Mouse (Mus musculus) embryo, embryonic 9.5 days (tissue): ENCODE measurements around the gene Znfx1.

Experiments used
- DNase-seq: peaks from one replicate; pipeline ENCODE4 v3.0.0-alpha.2; 2017; ENCODE audit errors: extremely low spot score

Znfx1 gene

DNA sequence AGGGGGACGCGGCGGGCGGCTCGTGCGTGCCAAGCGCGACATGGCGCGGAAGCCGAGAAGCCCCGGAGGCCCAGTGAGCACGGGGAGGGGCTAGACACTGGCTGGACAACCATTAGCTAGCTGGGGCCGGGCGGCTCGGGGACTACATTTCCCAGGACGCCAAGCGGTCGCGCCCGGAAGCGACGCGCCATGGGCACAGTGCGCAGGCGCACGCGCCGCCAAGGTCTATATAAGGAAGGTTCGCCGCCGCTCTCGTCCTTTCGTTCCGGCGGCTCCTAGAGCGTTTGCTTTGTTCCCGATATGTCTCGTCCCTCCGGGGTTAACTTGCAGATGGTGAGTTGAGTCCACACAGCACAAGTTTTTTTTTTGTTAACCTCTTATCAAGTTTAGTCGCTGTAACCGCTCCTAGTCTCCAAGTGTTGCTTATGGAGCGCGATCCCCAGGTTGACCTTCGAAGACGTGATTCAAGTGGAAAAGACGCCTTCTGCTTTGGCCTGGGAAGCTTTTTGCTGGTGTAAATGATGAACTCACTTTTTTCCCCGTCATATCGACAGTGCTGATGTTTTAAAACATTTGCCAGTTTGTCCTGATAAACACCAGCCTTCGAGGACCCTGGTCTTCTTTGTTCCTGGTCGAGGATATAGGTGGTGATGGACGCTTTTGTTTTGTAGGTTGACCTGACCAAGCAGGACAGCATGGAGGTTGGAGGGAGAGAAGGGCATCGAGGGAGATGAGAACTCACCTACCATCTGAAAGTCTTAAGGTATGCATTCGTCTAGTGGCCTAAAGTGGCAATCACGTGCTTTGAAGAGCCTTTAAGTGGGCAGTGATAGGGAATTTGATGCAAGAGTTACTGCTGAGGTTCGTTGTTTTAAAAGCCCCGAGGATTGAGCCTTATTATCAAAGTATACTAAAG is at the start of gene Znfx1:
Gene Znfx1, minus strand, starts transcription at position 51 of the 916 bp plus-strand sequence.
- DNase-seq: peak; percentile 98

DNA sequence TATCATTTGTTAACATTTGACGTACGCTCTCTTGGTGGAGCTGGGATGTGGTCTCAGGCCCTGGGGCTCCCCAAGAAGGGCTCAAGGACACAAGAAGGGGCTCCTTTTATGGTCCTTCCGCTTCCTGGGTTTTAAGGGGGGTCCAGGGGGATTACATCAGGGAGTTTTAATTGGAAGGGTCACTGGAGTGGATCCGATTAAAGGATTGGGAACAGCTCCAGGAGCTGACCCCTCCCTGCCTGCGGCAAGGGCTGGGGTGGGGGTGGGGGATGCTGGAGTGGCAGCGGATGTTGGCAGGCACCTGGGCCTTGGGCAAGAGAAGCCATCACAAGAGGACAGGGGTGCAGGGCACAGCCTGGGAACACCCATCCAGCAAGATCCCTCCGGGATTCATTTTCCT is 49.4 kb upstream of the Znfx1 start:
- DNase-seq: no peak

DNA sequence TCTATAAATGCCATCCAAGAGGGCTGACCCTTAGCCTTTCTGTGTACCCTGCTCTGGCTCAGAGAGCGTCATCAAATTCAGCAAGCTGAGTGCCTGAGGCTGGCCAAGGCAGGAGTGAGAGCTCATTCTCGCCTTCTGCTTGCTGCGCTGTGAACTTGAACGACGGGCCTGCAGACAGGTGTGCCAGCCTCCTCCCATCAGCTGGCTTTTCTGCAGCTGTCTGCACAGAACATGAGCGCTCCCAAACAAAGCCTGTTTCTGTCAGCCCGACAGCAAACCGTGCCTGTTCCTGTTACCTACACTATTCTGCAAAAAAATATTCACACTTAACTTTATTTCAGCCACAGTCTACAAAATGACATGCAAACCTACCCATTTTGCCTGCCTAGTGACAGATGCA is 46.7 kb upstream of the Znfx1 start:
- no peak for DNase-seq

DNA sequence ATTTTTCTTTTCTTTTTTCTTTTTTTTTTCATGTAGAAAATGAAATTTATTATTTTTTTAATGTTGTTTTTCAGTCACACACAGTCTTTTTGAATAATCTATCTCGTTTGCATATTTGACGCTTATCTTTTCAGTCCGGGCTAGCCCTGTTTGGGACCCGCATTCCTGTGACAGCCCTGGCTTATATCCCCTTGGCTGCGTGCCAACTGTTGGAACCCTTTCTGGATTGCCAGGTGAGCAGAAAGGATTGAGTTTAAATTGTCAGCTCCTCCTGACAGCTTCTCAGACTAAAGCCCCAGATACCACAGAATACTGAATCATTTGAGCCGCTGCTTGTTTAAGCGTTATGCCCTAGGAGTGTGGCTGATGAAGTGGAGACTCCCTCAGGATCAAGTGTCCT is 40.7 kb upstream of the Znfx1 start:
- no peak for DNase-seq

DNA sequence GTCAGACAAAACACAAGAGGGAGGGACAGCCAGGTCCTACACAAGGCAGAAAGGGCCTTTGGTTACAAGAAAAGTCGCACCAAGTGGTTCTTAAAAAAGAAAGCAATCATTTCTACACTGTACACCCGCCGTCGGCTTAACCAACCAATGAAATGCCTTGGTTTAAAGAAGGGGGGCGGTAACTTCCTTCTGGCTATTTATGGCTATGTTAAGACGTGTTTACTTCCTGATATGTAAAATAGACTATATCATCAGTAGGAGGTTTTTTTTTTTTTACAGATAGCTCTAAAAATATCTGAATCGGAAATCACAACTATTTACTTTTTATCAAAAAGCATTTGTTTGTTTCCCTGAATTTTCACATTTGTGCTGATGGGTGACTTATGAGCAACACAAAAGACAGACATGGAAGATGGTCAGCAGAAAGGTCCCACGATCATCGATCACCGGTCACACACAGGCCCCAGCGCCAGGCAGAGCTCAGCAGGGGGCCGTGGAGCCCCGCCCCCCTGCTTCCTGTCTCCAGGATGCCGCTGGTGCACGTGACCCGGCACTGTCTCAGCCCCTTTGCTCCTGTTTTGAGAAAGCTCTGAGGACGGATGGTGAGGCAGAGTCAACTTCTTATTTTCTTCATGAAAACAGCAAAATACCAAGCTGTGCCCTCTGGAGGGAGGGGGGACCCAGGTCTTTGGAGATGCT is 39.1 kb upstream of the Znfx1 start:
- DNase-seq: no peak

DNA sequence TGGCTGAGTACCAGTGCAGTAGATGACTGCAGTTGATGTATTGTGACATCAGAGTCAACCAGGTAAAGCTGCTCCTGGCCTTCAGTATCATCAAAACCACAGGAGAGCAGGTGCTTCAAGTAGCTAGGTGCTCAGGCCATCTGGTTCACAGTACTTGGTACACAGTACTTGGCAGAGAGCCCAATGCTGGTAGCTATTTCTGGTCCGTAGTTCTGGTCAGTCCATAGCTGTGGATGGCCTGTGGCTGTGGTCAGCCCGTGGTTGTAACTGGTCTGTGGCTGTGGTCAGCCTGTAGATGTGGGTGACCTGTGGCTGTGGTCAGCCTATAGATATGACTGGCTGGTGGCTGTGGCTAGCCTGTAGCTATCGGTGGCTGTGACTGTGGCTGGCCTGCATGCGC is 31.9 kb upstream of the Znfx1 start:
- DNase-seq: no peak

DNA sequence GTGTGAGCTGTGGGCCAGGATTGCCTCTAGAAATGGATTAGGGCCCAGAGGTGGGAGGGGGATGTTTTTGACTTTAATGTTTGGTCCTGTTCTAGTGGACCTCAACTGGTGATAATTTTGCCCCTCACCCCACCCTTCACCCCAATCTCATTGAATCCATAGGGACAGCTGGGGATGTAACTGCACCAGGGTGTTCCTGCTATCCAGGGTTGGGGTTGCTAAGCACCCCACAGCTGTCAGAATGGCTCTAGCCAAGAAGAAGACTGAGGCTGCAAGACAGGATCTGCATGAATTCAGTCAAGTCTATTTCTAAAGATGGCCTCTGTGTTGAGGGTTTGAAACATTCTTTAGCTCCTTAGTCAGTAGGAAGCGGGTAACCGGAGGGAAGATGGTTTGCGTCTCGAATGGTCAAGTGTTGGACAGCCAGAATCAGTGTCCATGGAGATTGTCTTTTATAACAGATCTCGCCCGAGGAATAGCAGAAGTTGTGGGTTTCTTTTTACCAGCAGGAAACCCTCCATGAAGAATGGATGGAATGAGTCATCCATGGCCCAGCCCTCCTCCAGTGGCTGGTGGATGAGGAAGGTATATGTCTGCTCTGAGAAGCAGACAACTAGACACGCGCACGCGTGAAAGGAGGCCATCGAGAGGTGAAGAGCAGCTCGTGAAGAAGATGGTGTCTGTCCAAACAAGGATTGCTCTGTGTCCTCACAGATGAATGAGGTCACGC is 30.5 kb upstream of the Znfx1 start:
- no peak for DNase-seq

DNA sequence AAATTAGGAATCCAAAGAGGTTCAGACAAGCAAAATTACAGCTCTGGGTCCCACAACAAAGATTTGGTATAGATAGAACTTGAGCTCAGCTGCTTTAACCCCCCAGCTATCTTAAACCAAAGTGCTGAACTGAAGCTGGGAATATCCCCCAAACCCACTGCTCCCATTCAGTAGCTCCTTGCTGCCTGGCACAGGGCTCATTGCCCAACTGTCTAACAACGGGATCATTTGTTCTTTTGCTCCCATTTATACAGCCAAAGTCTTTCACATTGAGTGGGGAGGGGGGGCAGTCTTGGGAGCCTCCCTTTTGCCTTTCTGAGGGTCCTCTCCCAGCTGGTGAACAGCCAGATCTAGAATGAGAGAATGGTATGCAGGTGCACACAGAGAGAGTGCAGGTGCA is 27.5 kb upstream of the Znfx1 start:
- DNase-seq: no peak

DNA sequence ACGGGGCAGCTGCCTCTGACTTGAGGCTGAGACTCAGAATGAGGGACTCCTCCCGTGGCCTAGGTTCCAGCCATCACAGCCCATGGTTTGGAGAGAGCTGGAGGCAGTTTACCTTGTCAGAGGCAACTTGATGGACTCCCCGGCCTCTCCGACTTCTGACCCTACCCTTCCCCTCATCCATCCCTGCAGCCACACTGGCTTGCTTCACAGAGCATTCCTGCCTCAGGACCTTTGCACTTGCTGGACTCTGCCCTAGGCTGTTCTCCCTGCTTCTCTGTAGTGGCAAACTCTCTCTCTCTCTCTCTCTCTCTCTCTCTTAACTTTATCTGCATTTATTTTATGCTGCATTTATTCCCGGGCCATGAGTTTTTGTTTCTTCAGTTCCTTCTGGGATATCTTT is 24.0 kb upstream of the Znfx1 start:
- no peak for DNase-seq

DNA sequence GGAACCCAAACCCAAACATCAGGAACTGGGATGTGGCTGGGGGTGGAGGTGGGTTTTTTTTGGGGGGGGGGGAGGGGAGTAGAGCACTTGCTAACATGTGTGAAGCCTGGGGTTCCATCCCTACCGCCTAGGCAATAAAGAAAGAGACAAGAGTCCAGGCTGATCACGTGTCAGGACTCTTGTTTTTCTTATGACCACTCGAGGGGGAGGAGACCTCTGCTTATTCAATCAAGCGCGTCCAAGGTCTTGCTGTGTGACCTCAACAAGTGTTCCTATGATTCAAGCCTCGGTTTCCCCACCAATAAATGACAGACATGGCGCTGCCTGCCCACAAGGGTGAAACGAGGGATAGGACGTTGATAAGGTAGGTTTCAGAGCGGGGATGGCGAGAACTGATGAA is 23.3 kb upstream of the Znfx1 start:
- no peak for DNase-seq

DNA sequence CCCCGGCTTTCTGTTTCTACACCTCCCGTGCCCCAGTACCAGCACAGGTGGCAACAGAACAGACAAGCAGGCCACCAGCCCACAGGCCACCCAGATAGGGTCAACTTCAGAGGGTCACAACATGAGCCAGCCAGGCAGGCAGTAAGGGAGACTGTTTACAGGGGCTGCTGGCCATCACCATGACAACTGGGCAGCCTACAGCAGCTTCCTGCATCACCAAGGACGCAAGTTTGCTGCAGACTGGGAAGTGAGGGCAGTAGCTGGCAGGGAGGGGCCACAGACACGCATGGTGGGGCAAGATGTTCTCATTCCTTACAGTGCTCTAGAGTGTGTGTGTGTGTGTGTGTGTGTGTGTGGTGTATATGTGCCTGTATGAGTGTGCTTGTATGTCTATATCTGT is 18.8 kb upstream of the Znfx1 start:
- peak; percentile 47 for DNase-seq

DNA sequence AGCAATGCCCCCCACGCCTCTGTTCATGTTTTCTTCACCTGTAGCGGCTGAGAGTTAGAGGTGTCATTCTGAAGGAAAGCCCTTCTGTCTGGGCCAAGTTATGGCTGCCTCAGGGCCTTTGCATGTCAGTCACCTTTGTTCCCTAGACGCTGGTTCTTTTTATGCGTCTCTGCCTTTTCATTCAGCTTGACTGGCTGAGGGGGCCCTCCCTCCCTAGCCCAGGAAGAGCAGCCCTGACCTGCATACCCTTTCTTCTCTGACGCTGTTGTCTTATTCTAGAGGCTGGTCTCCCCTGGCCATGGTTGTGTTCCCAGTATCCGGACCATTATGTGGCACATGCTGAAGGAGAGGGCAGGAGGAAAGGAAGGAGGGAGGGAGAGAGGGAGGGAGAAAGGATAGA is 18.3 kb upstream of the Znfx1 start:
- DNase-seq: no peak

DNA sequence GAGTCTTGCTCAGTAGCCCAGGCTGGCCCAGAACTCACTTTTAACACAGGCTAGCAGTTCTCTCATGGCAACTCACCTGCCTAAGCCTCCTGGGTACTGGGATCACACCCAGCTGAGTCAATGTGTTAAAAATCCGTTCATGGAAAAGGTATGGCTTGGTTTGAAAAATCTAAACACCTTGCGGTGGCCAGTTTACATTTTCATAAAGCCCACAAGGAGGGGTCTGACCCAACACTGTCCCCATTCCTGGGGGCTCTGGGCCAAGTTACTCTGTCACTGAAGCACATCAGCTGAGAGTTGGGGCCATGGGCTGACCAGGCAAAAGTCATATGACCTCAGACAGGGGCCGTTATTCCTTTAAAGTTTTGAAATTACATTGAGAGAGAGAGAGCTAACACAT is 17.6 kb upstream of the Znfx1 start:
- DNase-seq: no peak

DNA sequence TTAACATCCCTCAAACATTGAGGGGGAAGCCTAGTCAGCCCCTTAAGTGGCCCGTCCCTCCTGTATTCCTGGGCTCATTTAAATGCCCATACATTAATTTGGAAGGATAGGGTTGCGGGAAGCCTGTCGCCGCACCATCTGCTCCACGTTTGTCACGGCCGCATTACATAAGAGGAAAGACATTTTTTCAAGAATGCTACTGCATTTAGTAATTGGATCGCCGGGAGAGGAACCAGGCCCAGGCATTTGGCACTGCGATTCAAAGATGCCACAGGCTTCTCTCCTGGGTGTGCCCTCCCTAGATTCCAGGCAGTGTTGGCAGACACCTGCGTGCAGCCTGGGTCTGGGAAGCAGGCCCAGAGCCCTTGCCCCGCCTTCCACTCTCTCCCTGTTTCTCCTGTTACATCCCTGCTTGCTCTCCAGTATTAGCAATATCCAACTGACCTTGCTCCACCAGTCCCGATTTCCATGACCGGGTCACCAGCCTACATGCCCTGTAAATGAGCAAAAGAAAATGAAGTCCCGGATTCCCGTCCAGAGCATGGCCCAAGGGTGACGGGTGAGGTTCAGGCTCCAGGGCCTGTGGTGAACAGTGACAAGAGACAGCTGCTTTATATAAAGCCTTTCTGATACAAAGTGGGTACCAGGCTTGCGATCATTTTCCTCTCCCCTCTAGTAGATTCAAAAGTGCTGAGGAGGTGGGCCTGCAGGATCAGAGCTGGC is 16.9 kb upstream of the Znfx1 start:
- no peak for DNase-seq

DNA sequence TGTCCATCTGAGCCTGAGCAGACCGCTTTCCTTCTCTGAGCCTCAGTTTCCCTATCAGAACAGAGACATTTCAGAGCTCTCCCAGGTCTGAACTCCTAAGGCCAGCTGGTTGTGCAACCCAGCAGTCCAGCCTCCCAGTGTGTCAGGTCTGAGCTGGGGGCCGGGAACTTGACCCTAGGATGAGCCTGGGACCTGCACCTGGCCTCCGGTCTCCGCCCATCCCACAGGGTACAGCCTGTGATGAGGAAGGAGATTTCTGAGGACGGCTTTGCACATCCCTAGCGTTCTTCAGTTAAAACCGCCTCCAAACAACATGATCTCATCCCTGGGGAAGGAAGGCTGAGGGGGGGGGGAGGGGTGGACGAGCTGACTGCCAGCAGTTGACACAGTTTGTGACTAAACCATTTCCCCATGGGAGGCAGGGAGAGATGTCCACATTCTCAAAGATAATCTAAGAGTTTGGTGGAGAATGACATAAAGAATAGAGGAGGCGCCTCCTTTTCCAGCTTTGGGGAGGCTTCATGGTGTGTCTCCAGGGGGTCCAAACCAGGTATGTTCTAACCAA is 16.2 kb upstream of the Znfx1 start:
- DNase-seq: no peak

DNA sequence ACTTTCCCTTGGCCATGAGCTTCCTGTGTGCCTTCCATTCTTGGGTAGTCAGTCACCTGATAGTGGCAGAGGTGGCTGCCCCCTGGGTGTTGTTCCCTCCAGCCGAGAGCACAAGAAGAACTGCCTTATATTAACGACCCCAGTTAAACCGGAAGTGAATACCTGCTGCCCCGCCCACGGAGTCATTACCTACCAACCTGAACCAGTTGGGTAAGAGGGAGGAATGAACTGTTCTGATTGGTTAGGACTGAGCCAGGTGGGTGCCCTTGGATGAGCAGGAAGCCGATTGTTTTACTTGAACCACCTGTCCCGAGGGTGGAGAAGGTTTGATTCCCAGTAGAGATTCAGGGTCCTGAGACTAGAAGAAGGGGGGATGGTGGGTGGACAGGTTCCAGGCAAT is 15.7 kb upstream of the Znfx1 start:
- no peak for DNase-seq

DNA sequence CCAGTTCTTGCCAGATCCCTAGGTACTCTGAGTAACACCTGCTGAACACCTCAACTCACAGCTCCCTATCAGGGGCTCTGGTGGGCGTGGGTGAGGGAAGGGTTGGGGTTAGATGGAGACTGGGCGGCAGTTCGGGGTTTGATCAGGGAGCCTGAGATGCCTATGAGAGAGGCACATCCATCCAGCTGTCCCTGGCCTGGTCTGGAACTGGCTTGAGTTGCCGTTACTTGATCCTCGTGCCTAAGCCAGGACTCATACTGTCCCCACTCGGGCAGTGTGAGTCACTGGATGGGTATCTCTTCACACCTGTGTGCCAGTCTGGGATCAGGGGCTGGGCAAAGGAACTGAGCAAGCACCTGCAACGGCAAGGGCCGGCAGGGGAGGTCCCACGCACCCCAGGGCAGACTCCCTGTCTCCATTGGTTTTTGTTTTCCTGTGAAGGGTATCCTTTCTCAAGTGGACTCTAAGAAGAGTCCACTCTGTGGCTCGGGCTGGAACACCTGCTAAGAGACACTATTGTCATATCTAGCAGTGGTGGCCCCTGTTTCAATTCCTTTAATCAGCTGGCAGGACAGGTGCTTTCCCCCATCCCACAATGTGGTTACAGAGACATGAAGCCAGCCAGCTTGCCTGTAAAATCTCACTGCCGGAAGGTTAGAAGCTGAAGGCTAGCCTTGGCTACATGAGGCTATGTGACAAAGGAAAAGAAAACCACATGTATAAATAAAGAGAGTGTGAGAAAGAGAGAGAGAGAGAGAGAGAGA is 14.6 kb upstream of the Znfx1 start:
- DNase-seq: no peak

DNA sequence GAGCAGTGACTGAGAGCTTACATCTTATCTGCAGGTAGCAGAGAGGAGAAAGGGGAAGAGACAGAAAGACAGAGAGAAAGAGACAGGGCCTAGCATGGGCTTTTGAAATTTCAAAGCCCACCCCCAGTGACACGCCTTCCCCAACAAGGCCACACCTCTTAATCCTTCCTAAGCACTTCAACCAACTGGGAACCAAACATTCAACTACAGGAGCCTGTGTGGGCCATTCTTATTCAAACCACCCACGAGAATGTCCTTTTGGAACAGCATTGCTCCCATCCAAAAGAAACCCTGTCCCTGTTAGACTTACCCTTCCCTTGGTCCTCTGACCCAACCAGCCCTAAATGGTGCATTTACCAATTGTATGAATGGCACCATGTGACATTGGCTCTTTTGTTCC is 13.9 kb upstream of the Znfx1 start:
- DNase-seq: no peak

DNA sequence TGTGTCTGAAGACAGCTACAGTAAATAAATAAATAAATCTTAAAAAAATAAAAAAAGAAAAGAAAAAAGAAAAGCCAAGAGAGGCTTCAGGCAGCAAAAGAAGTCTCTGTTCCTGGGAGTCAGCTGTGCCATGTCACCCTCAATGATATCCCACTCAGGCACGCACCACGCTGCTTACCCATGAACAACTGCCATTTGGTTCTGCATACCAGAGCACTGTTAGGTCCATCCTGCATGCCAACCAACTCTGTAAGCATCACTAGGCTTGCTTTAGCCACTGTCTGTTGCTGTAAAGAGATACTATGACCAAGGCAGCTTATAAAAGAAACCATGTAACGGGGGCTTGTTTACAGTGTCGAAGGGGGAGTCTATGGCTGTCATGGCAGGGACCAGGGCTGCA is 13.5 kb upstream of the Znfx1 start:
- DNase-seq: no peak

DNA sequence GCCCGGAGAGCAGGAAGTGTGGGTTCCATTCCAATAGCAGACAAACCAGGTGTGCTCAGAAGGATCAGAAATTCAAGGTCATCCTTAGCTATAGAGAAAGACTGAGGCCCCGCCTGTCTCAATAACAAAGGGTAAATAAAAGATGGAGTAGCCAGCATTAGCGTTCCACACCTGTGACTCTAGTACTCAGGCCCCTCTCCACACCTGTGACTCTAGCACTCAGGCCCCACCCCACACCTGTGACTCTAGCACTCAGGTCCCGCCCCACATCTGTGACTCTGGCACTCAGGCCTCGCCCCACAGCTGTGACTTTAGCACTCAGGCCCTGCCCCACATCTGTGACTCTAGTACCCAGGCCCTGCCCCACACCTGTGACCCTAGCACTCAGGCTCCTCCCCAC is 11.8 kb upstream of the Znfx1 start:
- DNase-seq: no peak
